Mouse (Mus musculus) Patski (cell line): Measurements from ENCODE around the gene Irx3. TPM values are rescaled to one million over a fixed set of nuclear protein-coding genes. Genes with fewer than 3 reads are reported as not detected.
A peak's percentile ranks its signal among the peaks of the same experiment; 100 is the strongest.

ENCODE experiments used
- ATAC-seq: fragments of 100-300 bp; one replicate; pipeline ENCODE4 v1.8.0; 2021
- CTCF ChIA-PET: fragments of 350-600 bp; sonication (Branson Sonifier 250); formaldehyde crosslinking; loops from one replicate; lab custom pipeline; 2022; ENCODE audit warnings: inconsistent platforms; lab: Charles Lee
- POLR2A ChIA-PET: fragments of 350-600 bp; sonication (Branson Sonifier 250); formaldehyde crosslinking; loops from one replicate; lab custom pipeline; 2022; ENCODE audit warnings: antibody characterized with exemption, inconsistent platforms; lab: Charles Lee
- DNase-seq: peaks from one replicate; pipeline ENCODE4 v3.0.0-alpha.2; 2011; ENCODE audit warnings: low read depth, low spot score
- H3K27me3 ChIP-seq: fragments of 371-371 bp; one replicate; pipeline ENCODE4 v1.5.1; 2021
- CTCF ChIP-seq: fragments of 100-300 bp; IDR thresholded peaks from one replicate; pipeline ENCODE4 v1.5.1; 2021
- in situ Hi-C: fragments of 300-500 bp; cut with MboI; formaldehyde crosslinking; loops from 3 replicates; pipeline ENCODE4 v1.11.1; 2018; ENCODE audit warnings: low pct_unique_long_range_greater_than_20kb, mixed read lengths
- polyA plus RNA-seq: library from polyadenylated mRNA; unstranded; gene quantifications from one replicate; pipeline ENCODE4 v1.2.3, GENCODE M21; 2021

The Irx3 gene
- polyA plus RNA-seq, 1 experiment from 2014 or later: 64.4 TPM

DNA sequence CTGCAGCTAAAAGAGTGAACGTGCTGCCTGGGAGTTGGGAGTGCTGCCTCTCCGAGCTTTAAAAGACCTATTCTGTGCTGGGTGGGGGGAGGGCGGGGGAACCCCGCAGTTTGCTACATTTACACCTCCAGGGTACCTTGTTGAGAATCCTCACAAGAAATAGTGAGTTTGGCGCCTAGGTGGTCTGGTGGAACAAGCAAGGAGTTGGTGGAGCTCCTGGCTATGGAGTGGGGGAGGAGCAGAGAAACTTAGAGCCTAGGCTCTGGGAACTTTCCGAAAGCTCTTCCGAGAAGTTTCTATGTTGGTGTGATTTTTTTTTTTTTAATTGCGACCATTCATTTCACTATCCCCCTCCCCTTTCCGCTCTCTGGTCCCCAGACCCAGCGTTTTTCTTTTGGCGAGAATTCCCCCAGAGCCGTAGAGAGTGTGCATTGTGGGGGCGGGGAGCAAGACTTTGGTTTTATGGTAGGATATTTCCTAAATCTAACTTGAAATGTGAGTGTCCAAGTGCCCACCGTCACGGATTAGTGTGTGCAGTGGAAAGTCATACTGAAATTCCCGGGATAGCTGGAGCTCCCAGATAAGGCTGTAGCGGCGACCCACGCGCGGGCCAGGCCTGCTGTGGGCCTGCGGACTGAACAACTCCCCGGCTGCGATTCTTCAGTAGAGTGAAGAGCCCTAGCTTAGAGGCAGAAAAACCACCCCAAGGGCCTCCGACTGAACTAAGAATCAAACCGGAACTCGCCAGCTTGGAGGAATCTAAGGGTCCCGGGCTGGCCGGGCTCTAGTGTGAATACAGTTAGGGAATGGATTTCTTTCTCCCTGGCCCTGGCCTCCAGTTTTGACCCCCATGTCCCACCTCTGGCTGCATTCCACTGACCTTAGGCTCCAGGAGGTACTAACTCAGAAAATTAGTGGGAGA lies 795 bp upstream of the Irx3 start:
- ATAC-seq: no peak
- POLR2A ChIA-PET: interaction anchor here (0.6 to 7.3 kb wide), 5 partner anchors 22 to 552 kb away, joined by 3 to 60 read pairs (median 3); partner anchors contain the start of gene Irx5
- in situ Hi-C loops: loop anchor here (10.0 kb wide), 1 partner anchor 122 kb away; no protein-coding TSS in a partner anchor
- TF ChIP-seq CTCF: no peak
- no peak for DNase-seq
- CTCF ChIA-PET: interaction anchor here (0.8 to 6.5 kb wide), 2 partner anchors 206 to 553 kb away, joined by 3 to 58 read pairs; partner anchors contain the start of gene Irx5
- no peaks in the 10 kb centered on the region for H3K27me3 ChIP-seq

DNA sequence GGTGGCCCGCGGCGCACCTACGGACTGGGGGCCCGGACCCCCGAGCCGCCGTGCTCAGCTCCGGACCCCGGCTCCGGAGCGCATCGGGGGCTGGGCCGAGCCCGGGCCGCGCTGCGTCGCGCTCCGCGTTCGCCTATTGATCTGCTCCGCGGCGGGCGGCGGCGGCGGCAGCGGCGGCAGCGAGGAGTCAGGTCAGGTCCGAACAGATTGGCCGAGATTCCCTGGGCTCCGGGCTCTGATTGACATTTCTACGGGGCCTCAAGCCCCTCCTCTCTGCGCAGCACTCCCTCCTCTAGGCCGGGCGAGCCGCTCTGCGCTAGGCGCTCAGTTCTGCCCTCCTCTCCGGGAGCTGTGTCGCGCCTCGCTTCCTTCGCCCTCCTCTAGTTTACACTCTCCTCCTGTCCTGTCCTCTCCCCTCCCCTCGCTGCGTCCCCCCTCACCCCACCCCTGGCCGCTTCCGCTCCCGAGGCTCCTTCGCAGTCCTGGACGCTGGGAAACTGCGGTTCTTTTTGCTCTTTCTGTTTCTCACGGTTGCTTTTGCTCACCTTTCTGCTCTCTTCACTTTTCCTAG lies 541 bp downstream of the Irx3 start:
- no peaks in the 10 kb centered on the region for H3K27me3 ChIP-seq
- ChIA-PET POLR2A (interaction anchor here (0.9 to 7.3 kb wide), 9 partner anchors 9 to 553 kb away, joined by 3 to 60 read pairs (median 3); partner anchors contain the start of gene Irx5), CTCF (interaction anchor here (6.5 kb wide), 1 partner anchor 554 kb away, joined by 58 read pairs; the partner anchor contains the start of gene Irx5)
- in situ Hi-C loops: loop anchor here (10.0 kb wide), 1 partner anchor 123 kb away; no protein-coding TSS in a partner anchor
- no peak for TF ChIP-seq CTCF
- DNase-seq: peak; percentile 80
- ATAC-seq: peak; percentile 78

DNA sequence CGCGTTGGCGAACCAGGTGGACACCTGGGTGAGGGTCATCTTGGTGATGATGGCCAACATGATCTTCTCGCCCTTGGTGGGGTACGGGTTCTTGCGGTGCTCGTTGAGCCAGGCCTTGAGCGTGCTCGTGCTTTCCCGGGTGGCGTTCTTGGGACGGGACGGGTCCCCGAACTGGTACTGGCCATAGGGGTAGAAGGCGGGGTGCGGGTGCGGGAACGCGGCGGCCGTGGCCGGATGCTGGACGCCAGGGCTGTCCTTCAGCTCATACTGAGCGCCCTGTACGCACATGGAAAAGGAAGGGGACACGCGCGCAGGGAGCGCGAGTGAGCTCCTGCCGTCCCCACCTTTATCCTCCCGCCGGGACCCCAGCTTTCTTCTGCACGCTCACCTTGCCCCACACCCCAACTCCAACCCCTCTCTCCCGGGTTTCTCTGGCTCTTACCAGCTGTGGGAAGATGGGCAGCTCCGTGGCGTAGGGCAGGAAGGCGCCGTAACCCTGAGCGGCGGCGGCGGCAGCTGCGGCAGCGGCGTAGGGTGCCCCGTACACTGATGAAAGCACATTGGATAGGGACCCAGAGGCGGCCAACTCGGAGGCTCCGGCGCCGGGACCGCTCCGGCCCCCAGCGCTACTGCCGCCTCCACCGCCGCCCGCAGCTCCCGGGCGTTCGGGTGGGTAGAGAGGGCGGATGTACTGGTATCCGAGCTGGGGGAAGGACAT lies 1.2 kb downstream of the Irx3 start:
- no peaks in the 10 kb centered on the region for H3K27me3 ChIP-seq
- DNase-seq (no peak), ATAC-seq (peak; percentile 33)
- in situ Hi-C loops: loop anchor here (10.0 kb wide), 1 partner anchor 124 kb away; no protein-coding TSS in a partner anchor
- TF ChIP-seq CTCF: no peak
- CTCF ChIA-PET: interaction anchor here (6.5 kb wide), 1 partner anchor 555 kb away, joined by 58 read pairs; the partner anchor contains the start of gene Irx5
- POLR2A ChIA-PET: interaction anchor here (0.9 to 7.3 kb wide), 7 partner anchors 9 to 554 kb away, joined by 3 to 60 read pairs (median 6); partner anchors contain the start of gene Irx5

GRCm38 (mm10) chr8:91799681-91800522 lies 2.0 kb downstream of the Irx3 start:
- no peak for TF ChIP-seq CTCF
- ATAC-seq (no peak), DNase-seq (no peak)
- H3K27me3 ChIP-seq: no peaks in the 10 kb centered on the region
- CTCF ChIA-PET: interaction anchor here (1.6 to 6.5 kb wide), 3 partner anchors 209 to 556 kb away, joined by 4 to 58 read pairs (median 9); partner anchors contain the start of gene Irx5
- in situ Hi-C loops: loop anchor here (5.0 to 25.0 kb wide), 6 partner anchors 125 to 812 kb away; partner anchors contain the start of gene Irx5
- POLR2A ChIA-PET: interaction anchor here (0.6 to 7.3 kb wide), 8 partner anchors 10 to 555 kb away, joined by 3 to 60 read pairs (median 5); partner anchors contain the start of gene Irx5

DNA sequence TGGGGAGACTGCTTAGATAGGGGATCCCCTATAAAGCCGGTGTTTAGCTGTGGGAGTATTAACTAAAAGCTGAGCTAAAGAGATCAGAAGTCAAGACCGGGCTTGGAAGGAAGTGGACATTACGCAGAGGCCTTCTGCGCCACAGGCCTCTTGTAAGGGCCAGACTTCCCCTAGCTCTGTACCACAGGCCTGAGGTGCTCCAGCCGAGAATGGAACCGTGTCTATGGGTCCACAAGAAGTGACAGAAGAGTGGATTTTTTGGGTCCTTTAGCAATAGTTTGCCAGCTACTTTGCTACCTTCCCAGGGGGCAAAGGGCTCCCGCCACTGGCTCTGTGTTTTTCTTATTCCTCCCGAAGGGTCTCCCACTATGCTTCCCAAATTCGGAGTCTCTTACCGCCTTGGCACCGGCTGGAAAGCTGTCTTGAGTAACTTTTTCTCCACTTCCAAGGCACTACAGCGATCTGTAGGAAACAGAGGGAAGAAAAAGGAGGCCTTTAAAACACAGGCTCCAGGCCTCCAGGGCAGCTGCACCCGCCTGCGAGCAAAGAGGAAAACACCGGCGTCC lies 2.8 kb downstream of the Irx3 start:
- no peak for ATAC-seq
- H3K27me3 ChIP-seq: no peaks in the 10 kb centered on the region
- no peak for TF ChIP-seq CTCF
- no peak for DNase-seq
- ChIA-PET CTCF (interaction anchor here (1.3 to 6.5 kb wide), 5 partner anchors 46 to 557 kb away, joined by 3 to 58 read pairs (median 4); partner anchors contain the start of gene Irx5), POLR2A (interaction anchor here (0.5 to 7.3 kb wide), 7 partner anchors 73 to 556 kb away, joined by 3 to 60 read pairs (median 4); partner anchors contain the start of gene Irx5)
- in situ Hi-C loops: loop anchor here (5.0 to 25.0 kb wide), 5 partner anchors 213 to 813 kb away; partner anchors contain the start of gene Irx5

DNA sequence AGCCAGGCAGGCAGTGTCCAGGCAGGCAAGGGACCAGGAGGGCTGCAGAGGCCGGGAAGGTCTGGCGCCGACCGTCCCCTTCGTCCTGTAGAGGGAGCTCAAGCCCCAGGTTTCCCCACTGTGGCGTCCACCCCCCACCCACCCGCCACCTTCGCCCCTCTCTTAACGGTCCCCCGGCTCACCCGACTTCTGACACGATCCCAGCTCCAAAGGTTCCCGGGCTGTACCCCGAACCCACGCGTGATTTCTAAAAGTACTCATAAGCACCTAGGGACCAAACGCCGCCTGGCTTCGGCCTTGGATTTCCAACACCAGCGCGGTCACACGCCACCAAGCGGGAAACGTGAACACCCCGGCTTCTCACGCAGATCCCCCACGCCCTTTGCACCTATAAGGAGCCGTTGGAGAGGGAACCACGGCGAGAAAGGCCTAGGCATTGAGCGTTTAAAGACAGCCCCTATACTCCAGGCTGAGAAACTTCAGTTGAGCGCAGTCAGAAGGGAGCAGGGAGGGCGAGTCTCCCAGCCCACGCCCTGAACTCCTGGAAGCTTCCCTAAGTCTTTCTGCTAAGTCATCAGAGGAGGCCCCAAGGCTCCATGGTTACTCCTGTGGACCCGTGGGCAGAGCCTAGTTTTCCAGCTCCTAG lies 4.1 kb downstream of the Irx3 start:
- CTCF ChIA-PET: interaction anchor here (0.8 to 6.5 kb wide), 12 partner anchors 9 to 924 kb away, joined by 3 to 58 read pairs (median 3); partner anchors contain the start of gene Irx5
- no peaks in the 10 kb centered on the region for H3K27me3 ChIP-seq
- POLR2A ChIA-PET: interaction anchor here (0.6 to 7.3 kb wide), 7 partner anchors 141 to 557 kb away, joined by 3 to 60 read pairs (median 3); partner anchors contain the start of gene Irx5
- no peak for ATAC-seq
- DNase-seq: no peak
- in situ Hi-C loops: loop anchor here (5.0 to 25.0 kb wide), 5 partner anchors 215 to 815 kb away; partner anchors contain the start of gene Irx5
- TF ChIP-seq CTCF: no peak

DNA sequence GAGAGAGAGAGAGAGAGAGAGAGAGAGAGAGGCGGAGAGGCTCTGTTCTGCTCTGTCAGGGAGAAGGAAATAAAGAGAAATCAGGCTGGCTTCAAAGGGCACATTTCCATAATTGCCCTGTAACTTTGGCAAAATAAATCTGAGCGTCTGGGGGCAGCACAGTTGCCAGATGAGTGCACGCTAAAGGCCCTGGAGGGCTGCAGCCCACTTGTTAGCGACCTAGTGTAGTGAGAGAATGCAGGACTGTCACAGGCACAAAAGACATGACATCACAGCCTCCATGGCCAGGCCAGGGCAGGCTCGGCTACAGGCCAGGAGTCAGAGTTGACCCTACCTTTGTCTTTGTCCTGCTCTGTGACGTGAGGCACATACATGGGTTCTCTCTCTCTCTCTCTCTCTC lies 8.0 kb downstream of the Irx3 start:
- POLR2A ChIA-PET: no interaction called here
- DNase-seq: no peak
- H3K27me3 ChIP-seq: no peaks in the 10 kb centered on the region

More for the DNA sequence above, 8.0 kb downstream of the Irx3 start:
- no peak for ATAC-seq
- CTCF ChIA-PET: no interaction called here
- TF ChIP-seq CTCF: no peak
- in situ Hi-C loops: loop anchor here (5.0 to 25.0 kb wide), 2 partner anchors 307 to 818 kb away; no protein-coding TSS in a partner anchor
